Mouse (Mus musculus): Measurements from ENCODE around the gene Fcer1g. TPM values are rescaled to one million over a fixed set of nuclear protein-coding genes. Genes with fewer than 3 reads are reported as not detected.

The Fcer1g gene
- polyA plus RNA-seq, 1 experiment from 2014 or later, result 19.3 TPM

DNA sequence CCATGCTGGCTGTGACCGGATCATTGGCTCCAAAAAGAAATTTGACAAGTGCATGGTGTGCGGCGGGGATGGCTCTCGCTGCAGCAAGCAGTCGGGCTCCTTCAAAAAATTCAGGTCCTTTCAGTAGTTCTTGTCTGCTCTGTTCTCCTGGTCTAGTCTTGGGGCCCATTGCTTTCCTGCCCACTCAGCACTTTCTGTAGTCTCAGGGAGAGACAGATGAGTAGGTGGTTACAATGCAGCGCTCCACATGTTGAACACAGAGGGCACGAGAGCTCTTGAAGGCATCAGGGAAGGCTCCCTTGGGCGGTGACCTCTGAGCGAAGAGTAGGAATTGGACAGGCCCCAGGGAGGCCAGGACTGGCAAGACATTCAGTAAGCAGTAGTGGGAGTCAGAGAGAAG, 23.6 kb upstream of the Fcer1g start:
- 88% methylated on average over 9 of the region's 9 CpGs for WGBS

DNA sequence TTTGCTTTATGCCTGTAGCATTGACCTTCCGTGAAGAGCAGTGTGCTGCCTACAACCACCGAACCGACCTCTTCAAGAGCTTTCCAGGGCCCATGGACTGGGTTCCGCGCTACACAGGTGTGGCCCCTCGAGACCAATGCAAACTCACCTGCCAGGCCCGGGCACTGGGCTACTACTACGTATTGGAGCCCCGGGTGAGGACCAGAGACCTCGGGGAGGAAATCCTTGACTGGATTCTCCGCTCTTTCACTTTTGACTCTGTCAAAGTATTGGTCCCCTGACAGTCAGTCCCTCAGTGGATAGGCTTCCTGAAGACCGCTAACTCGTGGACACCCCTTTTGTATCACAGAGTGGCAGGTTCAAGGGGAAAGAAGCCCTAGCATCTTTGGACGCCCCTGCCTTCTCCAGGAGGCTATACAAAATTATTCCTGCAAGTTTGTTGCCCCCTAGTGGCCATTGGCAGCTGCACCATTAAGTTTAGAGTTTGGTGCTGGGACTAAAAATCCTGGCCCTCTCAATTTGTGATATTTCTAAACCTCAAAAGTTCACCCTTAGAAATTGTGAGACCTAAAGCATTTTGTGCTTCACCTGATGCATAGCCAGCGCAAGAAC, 22.9 kb upstream of the Fcer1g start:
- no peak overlapping the region for H3K27ac ChIP-seq (ENCODE audit: low read length)
- no peaks in the 10 kb centered on the region for H3K27me3 ChIP-seq (ENCODE audit: control insufficient read depth, insufficient read depth, low read depth, low read length)
- H3K36me3 ChIP-seq (ENCODE audit: control insufficient read depth, insufficient read depth, low read length), result no peaks in the 10 kb centered on the region
- peaks cover 6% of the 10 kb centered on the region for H3K4me1 ChIP-seq (ENCODE audit: control insufficient read depth, insufficient read depth, low read length)
- H3K9ac ChIP-seq (ENCODE audit: low read depth, low read length), result no peak overlapping the region
- H3K4me3 ChIP-seq (ENCODE audit: low read depth, low read length), result no peak overlapping the region
- no peak overlapping the region for H3K4me2 ChIP-seq (ENCODE audit: low read length)
- no peaks in the 10 kb centered on the region for H3K9me3 ChIP-seq (replicated peaks; ENCODE audit: control insufficient read depth, low read length, poor library complexity, severe bottlenecking)
- WGBS, result 67% methylated on average over 15 of the region's 15 CpGs
- no peak for ATAC-seq

More for the DNA sequence above, 23.6 kb upstream of the Fcer1g start:
- H3K4me3 ChIP-seq (ENCODE audit: low read depth, low read length), result no peak overlapping the region
- no peaks in the 10 kb centered on the region for H3K9me3 ChIP-seq (replicated peaks; ENCODE audit: control insufficient read depth, low read length, poor library complexity, severe bottlenecking)
- H3K36me3 ChIP-seq (ENCODE audit: control insufficient read depth, insufficient read depth, low read length), result no peaks in the 10 kb centered on the region
- no peak overlapping the region for H3K27ac ChIP-seq (ENCODE audit: low read length)
- H3K9ac ChIP-seq (ENCODE audit: low read depth, low read length), result no peak overlapping the region
- no peak overlapping the region for H3K4me2 ChIP-seq (ENCODE audit: low read length)
- no peak for ATAC-seq
- peaks cover 8% of the 10 kb centered on the region for H3K4me1 ChIP-seq (ENCODE audit: control insufficient read depth, insufficient read depth, low read length)
- H3K27me3 ChIP-seq (ENCODE audit: control insufficient read depth, insufficient read depth, low read depth, low read length), result no peaks in the 10 kb centered on the region

DNA sequence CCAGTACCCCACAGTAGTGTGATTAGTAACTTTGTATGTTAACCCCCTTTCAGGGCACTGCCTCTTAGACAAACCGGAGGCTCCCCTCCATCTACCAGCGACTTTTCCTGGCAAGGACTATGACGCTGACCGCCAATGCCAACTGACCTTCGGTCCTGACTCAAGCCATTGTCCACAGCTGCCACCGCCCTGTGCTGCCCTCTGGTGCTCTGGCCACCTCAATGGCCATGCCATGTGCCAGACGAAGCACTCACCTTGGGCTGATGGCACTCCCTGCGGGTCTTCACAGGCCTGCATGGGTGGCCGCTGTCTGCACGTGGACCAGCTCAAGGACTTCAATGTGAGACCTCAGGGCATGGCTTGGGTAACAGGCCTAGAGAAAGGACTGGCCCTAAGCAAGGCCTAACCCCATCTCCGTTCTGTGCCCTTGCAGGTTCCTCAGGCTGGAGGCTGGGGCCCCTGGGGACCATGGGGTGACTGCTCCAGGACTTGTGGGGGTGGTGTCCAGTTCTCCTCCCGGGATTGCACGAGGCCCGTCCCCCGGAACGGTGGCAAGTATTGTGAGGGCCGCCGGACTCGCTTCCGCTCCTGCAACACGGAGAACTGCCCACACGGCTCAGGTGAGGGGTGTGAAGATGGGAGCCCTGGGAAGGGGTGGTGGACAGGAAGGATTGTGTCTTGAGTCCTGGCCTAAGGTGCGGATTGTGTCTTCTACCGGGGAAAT, 22.1 kb upstream of the Fcer1g start:
- no peak overlapping the region for H3K4me2 ChIP-seq (ENCODE audit: low read length)
- no peak overlapping the region for H3K4me3 ChIP-seq (ENCODE audit: low read depth, low read length)
- H3K36me3 ChIP-seq (ENCODE audit: control insufficient read depth, insufficient read depth, low read length), result no peaks in the 10 kb centered on the region
- H3K9ac ChIP-seq (ENCODE audit: low read depth, low read length), result no peak overlapping the region
- no peaks in the 10 kb centered on the region for H3K9me3 ChIP-seq (replicated peaks; ENCODE audit: control insufficient read depth, low read length, poor library complexity, severe bottlenecking)
- ATAC-seq, result no peak
- H3K27ac ChIP-seq (ENCODE audit: low read length), result no peak overlapping the region
- no peaks in the 10 kb centered on the region for H3K27me3 ChIP-seq (ENCODE audit: control insufficient read depth, insufficient read depth, low read depth, low read length)
- peaks cover 8% of the 10 kb centered on the region for H3K4me1 ChIP-seq (ENCODE audit: control insufficient read depth, insufficient read depth, low read length)
- WGBS, result 93% methylated on average over 24 of the region's 24 CpGs

DNA sequence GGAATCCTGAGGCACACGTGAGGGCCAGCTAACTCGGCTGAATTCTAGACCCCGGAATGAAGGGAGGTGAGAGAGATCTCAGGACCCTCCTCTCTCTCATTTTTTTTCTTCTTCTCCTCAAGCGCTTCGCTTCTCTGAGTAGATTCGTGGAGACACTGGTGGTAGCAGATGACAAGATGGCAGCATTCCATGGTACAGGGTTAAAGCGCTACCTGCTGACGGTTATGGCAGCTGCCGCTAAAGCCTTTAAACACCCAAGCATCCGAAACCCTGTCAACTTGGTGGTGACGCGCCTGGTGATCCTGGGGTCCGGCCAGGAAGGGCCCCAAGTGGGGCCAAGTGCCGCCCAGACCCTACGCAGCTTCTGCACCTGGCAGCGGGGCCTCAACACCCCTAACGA, 18.2 kb upstream of the Fcer1g start:
- H3K27me3 ChIP-seq (ENCODE audit: control insufficient read depth, insufficient read depth, low read depth, low read length), result no peaks in the 10 kb centered on the region
- peak overlapping the region; percentile 53 for H3K4me2 ChIP-seq (ENCODE audit: low read length)
- H3K9ac ChIP-seq (ENCODE audit: low read depth, low read length), result no peak overlapping the region
- peaks cover 21% of the 10 kb centered on the region for H3K4me1 ChIP-seq (ENCODE audit: control insufficient read depth, insufficient read depth, low read length)
- peak overlapping the region; percentile 13; the same call in 1 of the 2 replicates for H3K4me3 ChIP-seq (ENCODE audit: low read depth, low read length)
- 47% methylated on average over 17 of the region's 17 CpGs for WGBS
- no peaks in the 10 kb centered on the region for H3K9me3 ChIP-seq (replicated peaks; ENCODE audit: control insufficient read depth, low read length, poor library complexity, severe bottlenecking)
- ATAC-seq, result no peak
- no peaks in the 10 kb centered on the region for H3K36me3 ChIP-seq (ENCODE audit: control insufficient read depth, insufficient read depth, low read length)
- 0 out of 2 replicates have a peak overlapping the region, but pooled peaks have one; percentile 4 for H3K27ac ChIP-seq (ENCODE audit: low read length)

DNA sequence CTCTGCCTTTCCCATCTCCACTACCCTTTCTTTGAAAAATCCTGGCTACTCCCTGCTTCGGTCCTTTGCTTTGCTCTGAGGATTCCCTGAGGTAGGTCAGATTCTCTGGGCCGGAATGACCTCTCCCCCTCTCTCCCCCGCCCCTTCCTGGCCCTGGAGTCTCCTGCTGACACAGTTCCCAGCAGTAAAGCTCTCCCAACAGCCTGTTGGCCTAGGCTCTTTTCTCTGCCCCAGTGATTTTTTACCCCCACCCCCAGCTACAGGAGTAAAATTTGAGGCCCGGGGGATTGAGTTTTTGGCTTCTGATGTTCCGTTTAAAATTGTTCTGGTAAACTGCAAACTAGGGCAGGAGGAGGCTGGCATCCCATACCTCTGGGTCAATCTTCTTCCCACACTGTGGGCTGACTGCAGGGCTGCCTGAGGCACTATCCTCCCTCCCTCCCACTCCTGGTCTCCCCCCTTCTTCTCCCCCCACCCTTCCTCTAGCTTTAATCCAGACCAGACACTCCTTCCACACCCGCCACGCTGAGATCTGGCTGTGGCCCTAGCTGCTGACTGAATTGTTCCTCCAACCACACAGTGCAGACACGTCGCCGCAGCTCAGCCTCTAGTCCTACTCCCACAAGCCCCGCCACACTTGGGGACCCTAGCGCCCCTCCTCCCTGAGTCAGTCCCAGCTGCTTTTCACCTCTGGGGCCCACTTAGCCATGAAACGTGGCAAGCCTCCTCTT, 17.6 kb upstream of the Fcer1g start:
- H3K27me3 ChIP-seq (ENCODE audit: control insufficient read depth, insufficient read depth, low read depth, low read length), result no peaks in the 10 kb centered on the region
- H3K4me2 ChIP-seq (ENCODE audit: low read length), result peak overlapping the region; percentile 53
- H3K27ac ChIP-seq (ENCODE audit: low read length), result 0 out of 2 replicates have a peak overlapping the region, but pooled peaks have one; percentile 4
- H3K36me3 ChIP-seq (ENCODE audit: control insufficient read depth, insufficient read depth, low read length), result no peaks in the 10 kb centered on the region
- ATAC-seq, result no peak
- peak overlapping the region; percentile 39; the same call in 1 of the 2 replicates for H3K9ac ChIP-seq (ENCODE audit: low read depth, low read length)
- WGBS, result 5% methylated on average over 13 of the region's 13 CpGs
- H3K4me3 ChIP-seq (ENCODE audit: low read depth, low read length), result peak overlapping the region; percentile 34
- no peaks in the 10 kb centered on the region for H3K9me3 ChIP-seq (replicated peaks; ENCODE audit: control insufficient read depth, low read length, poor library complexity, severe bottlenecking)
- H3K4me1 ChIP-seq (ENCODE audit: control insufficient read depth, insufficient read depth, low read length), result peaks cover 22% of the 10 kb centered on the region

DNA sequence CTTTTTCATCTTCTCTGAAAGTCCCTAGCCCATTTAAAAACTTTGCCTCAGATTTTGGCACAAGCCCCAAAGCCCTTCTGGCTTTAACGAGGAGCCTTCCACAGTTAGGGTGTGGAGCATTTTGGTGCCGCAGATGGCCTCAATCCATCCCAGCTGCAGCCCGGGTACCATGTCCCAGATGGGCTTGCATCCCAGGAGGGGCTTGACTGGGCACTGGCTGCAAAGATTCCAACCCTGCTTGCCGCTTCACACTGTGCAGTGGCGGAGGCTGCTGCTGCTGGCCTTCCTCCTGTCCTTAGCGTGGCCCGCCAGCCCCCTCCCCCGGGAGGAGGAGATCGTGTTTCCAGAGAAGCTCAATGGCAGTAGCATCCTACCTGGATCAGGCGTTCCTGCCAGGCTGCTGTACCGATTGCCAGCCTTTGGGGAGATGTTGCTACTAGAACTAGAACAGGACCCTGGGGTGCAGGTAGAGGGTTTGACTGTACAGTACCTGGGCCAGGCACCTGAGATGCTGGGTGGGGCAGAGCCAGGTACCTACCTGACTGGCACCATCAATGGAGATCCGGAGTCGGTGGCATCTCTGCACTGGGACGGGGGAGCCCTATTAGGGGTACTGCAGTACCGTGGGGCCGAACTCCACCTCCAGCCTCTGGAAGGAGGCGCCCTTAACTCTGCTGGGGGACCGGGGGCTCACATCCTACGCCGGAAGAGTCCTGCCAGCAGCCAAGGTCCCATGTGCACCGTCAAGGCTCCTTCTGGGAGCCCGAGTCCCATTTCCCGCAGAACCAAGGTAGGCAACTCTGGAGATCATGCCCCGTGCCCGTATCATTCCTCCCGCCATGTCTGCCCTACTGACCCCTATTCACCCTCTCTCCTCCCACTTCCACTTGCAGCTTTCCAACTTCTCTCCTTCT, 16.8 kb upstream of the Fcer1g start, which contains the start of gene Ndufs2:
Gene Ndufs2, minus strand, starts transcription at position 709 of the 914 bp plus-strand sequence.
- Histone ChIP-seq H3K9me3 (replicated peaks; ENCODE audit: control insufficient read depth, low read length, poor library complexity, severe bottlenecking) (no peaks in the 10 kb centered on the region), H3K4me2 (ENCODE audit: low read length) (peak within 1 kb of the TSS; percentile 53), H3K27ac (ENCODE audit: low read length) (peak within 1 kb of the TSS; percentile 53), H3K27me3 (ENCODE audit: control insufficient read depth, insufficient read depth, low read depth, low read length) (no peaks in the 10 kb centered on the region), H3K4me3 (ENCODE audit: low read depth, low read length) (peak within 1 kb of the TSS; percentile 34), H3K4me1 (ENCODE audit: control insufficient read depth, insufficient read depth, low read length) (peaks cover 27% of the 10 kb centered on the region), H3K36me3 (ENCODE audit: control insufficient read depth, insufficient read depth, low read length) (no peaks in the 10 kb centered on the region), H3K9ac (ENCODE audit: low read depth, low read length) (peak within 1 kb of the TSS; percentile 61)
- ATAC-seq, result no peak
- WGBS, result 14% methylated on average over 26 of the region's 26 CpGs

DNA sequence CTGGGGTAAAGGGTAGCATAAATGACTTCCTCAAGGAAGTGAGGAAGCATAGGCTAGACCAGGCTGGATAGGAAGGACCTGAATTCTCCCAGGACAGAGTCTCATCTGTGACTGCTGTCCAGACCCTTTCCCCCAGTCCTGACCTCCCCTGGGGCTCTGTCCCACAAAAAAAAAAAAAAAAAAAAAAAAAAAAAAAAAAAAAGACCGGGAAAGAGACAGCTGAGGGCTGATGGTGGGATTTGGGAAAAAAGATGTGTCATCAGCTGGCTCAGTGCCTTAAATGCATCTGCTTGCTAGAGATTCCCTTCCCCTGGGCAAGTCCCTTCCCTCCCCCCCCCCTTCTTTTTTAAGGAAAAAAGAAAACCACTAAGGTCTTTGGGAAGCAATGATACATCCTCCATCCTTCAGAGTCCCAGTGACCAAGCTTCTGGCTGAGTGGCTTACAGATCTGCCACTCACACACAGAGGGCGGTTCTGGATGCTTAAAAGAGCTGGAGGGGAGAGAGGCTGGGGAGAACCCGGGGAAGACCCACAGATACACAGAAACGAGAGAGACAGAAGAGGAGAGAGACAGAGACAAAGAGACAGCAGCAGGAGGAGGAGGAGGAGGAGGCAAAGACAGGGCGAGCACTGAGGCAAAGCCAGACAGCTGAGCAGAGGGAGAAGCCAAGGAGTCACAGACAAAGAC, 15.9 kb upstream of the Fcer1g start, which contains the start of gene Adamts4:
Gene Adamts4, plus strand, starts transcription at position 509 of the 688 bp plus-strand sequence.
- ATAC-seq, result no peak
- H3K27ac ChIP-seq (ENCODE audit: low read length), result peak within 1 kb of the TSS; percentile 53
- H3K4me3 ChIP-seq (ENCODE audit: low read depth, low read length), result peak within 1 kb of the TSS; percentile 34
- H3K27me3 ChIP-seq (ENCODE audit: control insufficient read depth, insufficient read depth, low read depth, low read length), result no peaks in the 10 kb centered on the region
- no peaks in the 10 kb centered on the region for H3K36me3 ChIP-seq (ENCODE audit: control insufficient read depth, insufficient read depth, low read length)
- 14% methylated on average over 5 of the region's 5 CpGs for WGBS
- peak within 1 kb of the TSS; percentile 61 for H3K9ac ChIP-seq (ENCODE audit: low read depth, low read length)
- no peaks in the 10 kb centered on the region for H3K9me3 ChIP-seq (replicated peaks; ENCODE audit: control insufficient read depth, low read length, poor library complexity, severe bottlenecking)
- H3K4me2 ChIP-seq (ENCODE audit: low read length), result peak within 1 kb of the TSS; percentile 53
- peaks cover 33% of the 10 kb centered on the region for H3K4me1 ChIP-seq (ENCODE audit: control insufficient read depth, insufficient read depth, low read length)

Data from midbrain, embryonic 16.5 days (tissue).